Mouse (Mus musculus) spleen, adult 18-20 months (tissue): ENCODE results near the gene Arnt2.

Experiments used
- DNase-seq, 2 experiments: peaks; one replicate each; pipeline ENCODE4 v3.0.0; 2022; ENCODE audit warnings: mixed read lengths in 2 of 2

The Arnt2 gene

GRCm38 (mm10) chr7:84396581-84396980, 13.4 kb downstream of the Arnt2 start:
- no peak for DNase-seq

- no peak for DNase-seq
These were observed 22.1 kb downstream of the Arnt2 start for GRCm38 (mm10) chr7:84387826-84388225.

- DNase-seq = no peak
These were observed 23.5 kb downstream of the Arnt2 start for GRCm38 (mm10) chr7:84386472-84386871.

- no peak for DNase-seq
These were observed 25.2 kb downstream of the Arnt2 start for GRCm38 (mm10) chr7:84384778-84385177.

GRCm38 (mm10) chr7:84384086-84384485, 25.9 kb downstream of the Arnt2 start:
- no peak for DNase-seq

- no peak for DNase-seq
These were observed 27.6 kb downstream of the Arnt2 start for GRCm38 (mm10) chr7:84382346-84382745.

GRCm38 (mm10) chr7:84380810-84381209, 29.2 kb downstream of the Arnt2 start:
- DNase-seq = no peak

GRCm38 (mm10) chr7:84377330-84377729, 32.6 kb downstream of the Arnt2 start:
- DNase-seq = no peak

- DNase-seq = no peak
These were observed 36.3 kb downstream of the Arnt2 start for GRCm38 (mm10) chr7:84373691-84374090.

- no peak for DNase-seq
These were observed 37.1 kb downstream of the Arnt2 start for GRCm38 (mm10) chr7:84372871-84373270.

- no peak for DNase-seq
These were observed 37.7 kb downstream of the Arnt2 start for GRCm38 (mm10) chr7:84372280-84372679.

GRCm38 (mm10) chr7:84370911-84371592, 38.9 kb downstream of the Arnt2 start:
- DNase-seq = no peak

- no peak for DNase-seq
These were observed 43.7 kb downstream of the Arnt2 start for GRCm38 (mm10) chr7:84366251-84366650.

GRCm38 (mm10) chr7:84362711-84363110, 47.3 kb downstream of the Arnt2 start:
- DNase-seq = no peak

- DNase-seq = no peak
These were observed 48.8 kb downstream of the Arnt2 start for GRCm38 (mm10) chr7:84361086-84361684.

GRCm38 (mm10) chr7:84358426-84358825, 51.5 kb downstream of the Arnt2 start:
- DNase-seq = no peak

GRCm38 (mm10) chr7:84355619-84356570, 54.1 kb downstream of the Arnt2 start:
- peak in 1 of 2 experiments; percentile 21 for DNase-seq

GRCm38 (mm10) chr7:84354890-84355289, 55.1 kb downstream of the Arnt2 start:
- no peak for DNase-seq

- no peak for DNase-seq
These were observed 59.4 kb downstream of the Arnt2 start for GRCm38 (mm10) chr7:84350529-84350928.

- no peak for DNase-seq
These were observed 60.0 kb downstream of the Arnt2 start for GRCm38 (mm10) chr7:84349976-84350375.

- DNase-seq = no peak
These were observed 61.6 kb downstream of the Arnt2 start for GRCm38 (mm10) chr7:84348145-84348911.

GRCm38 (mm10) chr7:84343160-84343559, 66.8 kb downstream of the Arnt2 start:
- no peak for DNase-seq

GRCm38 (mm10) chr7:84341001-84341400, 69.0 kb downstream of the Arnt2 start:
- DNase-seq = no peak
